Mouse (Mus musculus) leukemia stem cell, adult 10-12 weeks (primary cell): Measurements from ENCODE around the gene Fam219a. TPM values are rescaled to one million over a fixed set of nuclear protein-coding genes. Genes with fewer than 3 reads are reported as not detected.

ENCODE experiments used
- polyA plus RNA-seq: library from polyadenylated mRNA; stranded (reverse); fragments of >175 nt; gene quantifications from 2 replicates; pipeline ENCODE4 v1.2.3, GENCODE M21; 2012; ENCODE audit warnings: low replicate concordance

Gene Fam219a
- polyA plus RNA-seq = 13.1 and 23.3 TPM in 2 replicates

DNA sequence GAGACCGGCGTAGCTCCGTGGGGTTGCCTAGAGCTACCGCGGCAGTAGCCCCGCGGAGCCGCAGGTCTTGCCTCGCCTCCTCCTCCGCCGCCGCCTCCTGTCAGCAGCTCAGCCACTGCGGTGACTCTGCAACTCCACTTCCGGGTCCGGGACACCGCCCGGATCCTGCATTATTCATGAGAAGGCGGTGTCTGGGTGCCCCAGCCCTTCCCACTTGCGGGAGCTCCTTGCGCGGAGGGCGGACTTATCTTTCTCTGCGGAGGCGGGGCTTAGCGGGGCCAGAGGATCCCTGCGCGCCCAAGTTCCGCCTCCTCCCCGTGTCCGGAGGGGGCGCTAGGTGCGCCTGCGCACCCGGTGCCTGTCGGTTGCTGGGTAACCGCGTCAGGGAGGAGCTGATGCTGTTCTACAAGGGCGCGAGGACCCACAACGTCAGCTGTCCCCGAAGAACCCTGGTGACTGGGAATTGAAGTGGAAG, at the start of gene Fam219a, which contains the start of gene Dnaic1:
Gene Fam219a, minus strand, starts transcription at position 128 of the 475 bp plus-strand sequence.
Gene Dnaic1, plus strand, starts transcription at position 365 of the 475 bp plus-strand sequence.

DNA sequence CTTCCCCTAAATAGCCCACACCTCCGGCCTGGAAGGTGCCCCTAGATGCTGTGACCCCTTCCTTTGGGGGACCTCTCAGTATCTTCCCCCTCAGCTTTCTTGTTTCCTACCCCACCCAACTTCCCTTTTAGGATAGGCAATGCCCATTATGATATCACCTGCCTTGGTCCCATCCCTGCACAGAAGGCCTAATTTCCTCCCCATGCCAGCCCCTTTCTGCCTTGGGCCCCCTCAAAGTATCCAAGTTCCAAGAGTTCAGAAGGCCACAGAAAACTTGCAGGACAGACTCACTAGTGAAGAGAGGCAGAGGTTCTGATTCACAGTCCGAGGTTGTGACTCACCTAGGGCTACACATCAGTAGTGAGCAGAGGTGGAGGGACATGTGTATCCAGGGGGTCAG, 52.1 kb downstream of the Fam219a start, which contains the start of gene 1110017D15Rik:
Gene 1110017D15Rik, minus strand, starts transcription at position 101 of the 400 bp plus-strand sequence.

DNA sequence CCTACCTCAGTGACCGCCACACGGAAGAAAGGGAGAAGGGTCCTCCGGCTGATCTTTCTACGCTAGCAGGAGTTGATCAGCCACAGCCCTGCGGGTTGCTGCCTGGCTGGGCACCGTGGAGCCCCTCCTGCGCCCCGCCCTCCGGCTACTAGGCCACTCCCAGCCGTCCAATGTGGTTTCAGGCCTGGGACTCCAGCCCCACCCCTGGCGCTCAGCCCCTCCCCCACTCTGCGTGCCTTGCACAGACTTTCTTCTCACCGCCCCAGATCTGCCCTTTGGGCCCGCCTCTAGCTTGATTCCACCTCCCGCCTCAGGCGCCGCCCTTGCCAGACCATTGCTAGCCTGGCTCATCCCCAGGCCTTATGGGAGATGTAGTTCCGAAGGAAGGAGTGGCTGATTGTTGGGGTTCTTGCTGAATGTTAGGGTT, 66.3 kb downstream of the Fam219a start, which contains the start of gene AI464131:
Gene AI464131, minus strand, starts transcription at position 91 of the 427 bp plus-strand sequence.

Other genes starting within 250 kb of the Fam219a start
- 11.0 and 19.1 TPM in 2 replicates for gene Ubap1, start 220.5 kb downstream of the Fam219a start, polyA plus RNA-seq
- gene Kif24, start 104.7 kb downstream of the Fam219a start, polyA plus RNA-seq = 2.5 and 6.9 TPM in 2 replicates
- gene Nudt2, start 104.4 kb downstream of the Fam219a start, polyA plus RNA-seq = 8.1 TPM in 1 of 2 replicates, not detected in the other
- 0.07 and 0.09 TPM in 2 replicates for gene AI464131, start 66.5 kb downstream of the Fam219a start, polyA plus RNA-seq
- not detected in 2 replicates for gene 1110017D15Rik, start 52.2 kb downstream of the Fam219a start, polyA plus RNA-seq
- not detected in 2 replicates for gene Dnaic1, start 237 bp upstream of the Fam219a start, polyA plus RNA-seq
- gene Enho, start 70.8 kb upstream of the Fam219a start, polyA plus RNA-seq = 0.56 and 1.2 TPM in 2 replicates
- 1.5 and 3.0 TPM in 2 replicates for gene Cntfr, start 127.6 kb upstream of the Fam219a start, polyA plus RNA-seq
- 3.5 and 11.0 TPM in 2 replicates for gene Il11ra1, start 130.5 kb upstream of the Fam219a start, polyA plus RNA-seq
- gene Rpp25l, start 144.0 kb upstream of the Fam219a start, polyA plus RNA-seq = 83.7 and 109 TPM in 2 replicates
- gene Dctn3, start 153.6 kb upstream of the Fam219a start, polyA plus RNA-seq = 55.0 and 127 TPM in 2 replicates
- gene Arid3c, start 161.6 kb upstream of the Fam219a start, polyA plus RNA-seq = not detected in 2 replicates
- gene Galt, start 185.7 kb upstream of the Fam219a start, polyA plus RNA-seq = 8.2 and 24.0 TPM in 2 replicates
- gene Sigmar1, start 186.6 kb upstream of the Fam219a start, polyA plus RNA-seq = 29.1 and 58.6 TPM in 2 replicates
- gene Ccl27a, start 204.7 kb upstream of the Fam219a start, polyA plus RNA-seq = 0.52 and 0.55 TPM in 2 replicates